Mouse (Mus musculus): Measurements from ENCODE around the gene Upf3b.

DNA sequence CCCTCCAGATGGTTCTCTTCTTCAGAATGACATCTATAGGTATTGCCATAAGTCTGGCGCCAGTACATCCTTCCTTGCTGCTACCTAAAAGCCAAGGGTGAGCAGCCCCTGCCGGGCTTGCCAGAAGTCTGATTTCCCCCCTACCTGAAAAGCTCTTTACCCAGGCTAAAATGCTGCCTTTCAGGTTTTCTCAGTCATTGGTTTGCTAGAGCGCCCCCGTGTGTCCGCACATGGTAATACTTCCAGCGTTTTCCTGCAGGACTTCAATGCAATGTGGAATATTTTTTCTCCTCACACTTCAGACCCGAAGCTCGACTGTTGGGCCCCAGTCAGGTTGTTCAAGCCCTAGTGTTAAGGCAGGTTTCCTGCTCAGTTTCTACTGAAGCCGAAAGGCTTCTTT lies 67.4 kb downstream of the Upf3b start:
- TF ChIP-seq CTCF (IDR thresholded peaks at IDR 0.05; ENCODE audit: borderline replicate concordance, control insufficient read depth, extremely low read depth, insufficient read depth, low read length, poor library complexity) (peak; percentile 20; the same call in 1 of the 2 replicates), POLR2A (IDR thresholded peaks at IDR 0.05; ENCODE audit: control insufficient read depth, extremely low read depth, insufficient read depth, low read length, poor library complexity) (no peak)
